Mouse (Mus musculus): ENCODE measurements around the gene Igfbp7. TPM values are rescaled to one million over a fixed set of nuclear protein-coding genes. Genes with fewer than 3 reads are reported as not detected.

Igfbp7 gene
- polyA plus RNA-seq, 1 experiment = 3.6 TPM

- Histone ChIP-seq H3K9me3 (replicated peaks; ENCODE audit: control insufficient read depth, insufficient read depth, low read length, poor library complexity, severe bottlenecking) (no peaks in the 10 kb centered on the region; the same call in 1 of the 2 replicates), H3K4me1 (ENCODE audit: control insufficient read depth, insufficient read depth, low read length) (no peaks in the 10 kb centered on the region)
Observed at GRCm38 (mm10) chr5:77393094-77393619, 14.7 kb downstream of the Igfbp7 start.

GRCm38 (mm10) chr5:77390272-77390671, 17.6 kb downstream of the Igfbp7 start:
- Histone ChIP-seq H3K9ac (ENCODE audit: low read depth, poor library complexity, severe bottlenecking) (no peak overlapping the region), H3K4me3 (ENCODE audit: low read depth, low read length) (no peak overlapping the region), H3K27ac (ENCODE audit: insufficient read depth, low read length) (no peak overlapping the region), H3K36me3 (ENCODE audit: control insufficient read depth, insufficient read depth, low read length, poor library complexity, severe bottlenecking) (no peaks in the 10 kb centered on the region), H3K9me3 (replicated peaks; ENCODE audit: control insufficient read depth, insufficient read depth, low read length, poor library complexity, severe bottlenecking) (no peaks in the 10 kb centered on the region; the same call in 1 of the 2 replicates), H3K27me3 (ENCODE audit: control insufficient read depth, insufficient read depth, low read length, poor library complexity, severe bottlenecking) (no peaks in the 10 kb centered on the region), H3K4me1 (ENCODE audit: control insufficient read depth, insufficient read depth, low read length) (no peaks in the 10 kb centered on the region)
- TF ChIP-seq CTCF (IDR thresholded peaks at IDR 0.05; ENCODE audit: low read depth, low read length) = no peak
- no peak for TF ChIP-seq EP300 (IDR thresholded peaks at IDR 0.05; ENCODE audit: insufficient read depth, low read depth, low read length)
- no peak for TF ChIP-seq POLR2A (IDR thresholded peaks at IDR 0.05; ENCODE audit: insufficient read depth, low read length)

More at GRCm38 (mm10) chr5:77393094-77393619, 14.7 kb downstream of the Igfbp7 start:
- Histone ChIP-seq H3K36me3 (ENCODE audit: control insufficient read depth, insufficient read depth, low read length, poor library complexity, severe bottlenecking) (no peaks in the 10 kb centered on the region), H3K9ac (ENCODE audit: low read depth, poor library complexity, severe bottlenecking) (no peak overlapping the region), H3K27me3 (ENCODE audit: control insufficient read depth, insufficient read depth, low read length, poor library complexity, severe bottlenecking) (no peaks in the 10 kb centered on the region), H3K27ac (ENCODE audit: insufficient read depth, low read length) (no peak overlapping the region), H3K4me3 (ENCODE audit: low read depth, low read length) (no peak overlapping the region)
- no peak for TF ChIP-seq POLR2A (IDR thresholded peaks at IDR 0.05; ENCODE audit: insufficient read depth, low read length)
- no peak for TF ChIP-seq CTCF (IDR thresholded peaks at IDR 0.05; ENCODE audit: low read depth, low read length)
- TF ChIP-seq EP300 (IDR thresholded peaks at IDR 0.05; ENCODE audit: insufficient read depth, low read depth, low read length) = no peak

DNA sequence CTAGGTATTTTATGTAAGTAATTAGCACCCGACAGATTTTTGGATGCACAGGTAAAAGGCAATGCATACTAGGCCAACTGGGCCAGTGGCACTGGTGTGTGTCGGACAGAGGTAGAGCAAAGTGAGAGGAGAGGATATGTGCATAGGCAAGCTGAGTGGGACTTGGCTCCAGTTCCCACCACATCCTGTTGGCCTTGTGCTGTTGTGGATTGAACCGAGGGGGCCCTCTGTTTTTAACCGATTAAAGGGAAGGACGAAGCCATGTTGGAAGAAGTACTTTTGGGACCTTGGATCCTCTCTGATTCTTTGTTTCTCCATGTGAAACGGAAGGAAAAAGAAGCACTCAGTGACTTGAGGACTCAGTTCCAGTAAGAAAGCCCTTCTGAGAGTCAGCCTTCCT, 19.5 kb downstream of the Igfbp7 start:
- Histone ChIP-seq H3K27me3 (ENCODE audit: control insufficient read depth, insufficient read depth, low read length, poor library complexity, severe bottlenecking) (no peaks in the 10 kb centered on the region), H3K4me1 (ENCODE audit: control insufficient read depth, insufficient read depth, low read length) (no peaks in the 10 kb centered on the region)
- TF ChIP-seq EP300 (IDR thresholded peaks at IDR 0.05; ENCODE audit: insufficient read depth, low read depth, low read length) = no peak
- TF ChIP-seq CTCF (IDR thresholded peaks at IDR 0.05; ENCODE audit: low read depth, low read length) = no peak
- no peak for TF ChIP-seq POLR2A (IDR thresholded peaks at IDR 0.05; ENCODE audit: insufficient read depth, low read length)

DNA sequence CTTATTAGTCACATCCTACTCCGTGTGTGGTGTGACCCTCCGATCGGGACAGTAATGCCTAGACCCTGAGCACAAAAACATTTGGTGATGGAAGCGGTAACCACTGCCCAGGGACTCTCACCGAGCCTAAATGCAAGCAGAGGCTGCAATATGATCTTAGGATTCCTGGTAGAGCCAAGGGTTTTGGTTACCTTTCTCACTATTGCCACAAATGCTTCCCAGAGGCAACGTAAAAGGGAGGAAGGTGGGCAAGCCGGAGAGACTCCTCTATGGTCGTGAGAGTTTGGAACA, 20.5 kb downstream of the Igfbp7 start:
- Histone ChIP-seq H3K9me3 (replicated peaks; ENCODE audit: control insufficient read depth, insufficient read depth, low read length, poor library complexity, severe bottlenecking) (no peaks in the 10 kb centered on the region), H3K4me3 (ENCODE audit: low read depth, low read length) (no peak overlapping the region), H3K27me3 (ENCODE audit: control insufficient read depth, insufficient read depth, low read length, poor library complexity, severe bottlenecking) (no peaks in the 10 kb centered on the region), H3K36me3 (ENCODE audit: control insufficient read depth, insufficient read depth, low read length, poor library complexity, severe bottlenecking) (no peaks in the 10 kb centered on the region), H3K27ac (ENCODE audit: insufficient read depth, low read length) (no peak overlapping the region), H3K4me1 (ENCODE audit: control insufficient read depth, insufficient read depth, low read length) (peaks cover 1% of the 10 kb centered on the region), H3K9ac (ENCODE audit: low read depth, poor library complexity, severe bottlenecking) (no peak overlapping the region)
- no peak for TF ChIP-seq POLR2A (IDR thresholded peaks at IDR 0.05; ENCODE audit: insufficient read depth, low read length)
- TF ChIP-seq CTCF (IDR thresholded peaks at IDR 0.05; ENCODE audit: low read depth, low read length) = no peak
- TF ChIP-seq EP300 (IDR thresholded peaks at IDR 0.05; ENCODE audit: insufficient read depth, low read depth, low read length) = no peak

More for the DNA sequence above, 19.5 kb downstream of the Igfbp7 start:
- H3K4me3 ChIP-seq (ENCODE audit: low read depth, low read length) = no peak overlapping the region
- no peak overlapping the region for H3K27ac ChIP-seq (ENCODE audit: insufficient read depth, low read length)
- no peak overlapping the region for H3K9ac ChIP-seq (ENCODE audit: low read depth, poor library complexity, severe bottlenecking)
- no peaks in the 10 kb centered on the region for H3K36me3 ChIP-seq (ENCODE audit: control insufficient read depth, insufficient read depth, low read length, poor library complexity, severe bottlenecking)
- H3K9me3 ChIP-seq (replicated peaks; ENCODE audit: control insufficient read depth, insufficient read depth, low read length, poor library complexity, severe bottlenecking) = no peaks in the 10 kb centered on the region; the same call in 1 of the 2 replicates

- TF ChIP-seq POLR2A (IDR thresholded peaks at IDR 0.05; ENCODE audit: insufficient read depth, low read length) (no peak), CTCF (IDR thresholded peaks at IDR 0.05; ENCODE audit: low read depth, low read length) (no peak), EP300 (IDR thresholded peaks at IDR 0.05; ENCODE audit: insufficient read depth, low read depth, low read length) (no peak)
- H3K27ac ChIP-seq (ENCODE audit: insufficient read depth, low read length) = no peak overlapping the region
- H3K4me1 ChIP-seq (ENCODE audit: control insufficient read depth, insufficient read depth, low read length) = peaks cover 1% of the 10 kb centered on the region
Observed at GRCm38 (mm10) chr5:77386596-77387413, 21.0 kb downstream of the Igfbp7 start.

More at GRCm38 (mm10) chr5:77386596-77387413, 21.0 kb downstream of the Igfbp7 start:
- no peak overlapping the region for H3K9ac ChIP-seq (ENCODE audit: low read depth, poor library complexity, severe bottlenecking)
- no peaks in the 10 kb centered on the region for H3K9me3 ChIP-seq (replicated peaks; ENCODE audit: control insufficient read depth, insufficient read depth, low read length, poor library complexity, severe bottlenecking)
- H3K4me3 ChIP-seq (ENCODE audit: low read depth, low read length) = no peak overlapping the region
- H3K27me3 ChIP-seq (ENCODE audit: control insufficient read depth, insufficient read depth, low read length, poor library complexity, severe bottlenecking) = no peaks in the 10 kb centered on the region
- no peaks in the 10 kb centered on the region for H3K36me3 ChIP-seq (ENCODE audit: control insufficient read depth, insufficient read depth, low read length, poor library complexity, severe bottlenecking)

Data from ES-Bruce4 (cell line).